Mouse (Mus musculus) hindbrain, postnatal 0 days (tissue): ENCODE data around the gene Tex13c1. TPM values are rescaled to one million over a fixed set of nuclear protein-coding genes. Genes with fewer than 3 reads are reported as not detected.

Source experiments
- ATAC-seq: fragments of 200-750 bp; cut with Nextera tagmentation; 2 replicates; pipeline ENCODE4 v1.8.0; 2017; ENCODE audit warnings: mild to moderate bottlenecking, moderate TSS enrichment, moderate library complexity
- DNase-seq: peaks from one replicate; pipeline ENCODE4 v3.0.0-alpha.2; 2015; ENCODE audit warnings: low spot score
- H3K27ac ChIP-seq: fragments of 300-500 bp; sonication (generic); 2 replicates; pipeline ENCODE4 v1.5.1; 2014; ENCODE audit warnings: mild to moderate bottlenecking
- H3K27me3 ChIP-seq: fragments of 300-500 bp; sonication (generic); 2 replicates; pipeline ENCODE4 v1.6.1; 2014; ENCODE audit warnings: low read length, mixed read lengths; ENCODE audit not compliant: insufficient read depth
- H3K36me3 ChIP-seq: fragments of 300-500 bp; sonication (generic); 2 replicates; pipeline ENCODE4 v1.6.1; 2014; ENCODE audit warnings: low read length, mixed read lengths; ENCODE audit not compliant: insufficient read depth
- H3K4me1 ChIP-seq: fragments of 300-500 bp; sonication (generic); 2 replicates; pipeline ENCODE4 v1.6.1; 2014; ENCODE audit warnings: antibody characterized with exemption, low read length, mixed read lengths; ENCODE audit not compliant: insufficient read depth
- H3K4me2 ChIP-seq: fragments of 300-500 bp; sonication (generic); 2 replicates; pipeline ENCODE4 v1.6.1; 2014; ENCODE audit warnings: low read depth, mild to moderate bottlenecking, low read length, moderate library complexity, mixed read lengths
- H3K4me3 ChIP-seq: fragments of 300-500 bp; sonication (generic); 2 replicates; pipeline ENCODE4 v1.5.1; 2014; ENCODE audit warnings: low read length
- H3K9ac ChIP-seq: fragments of 300-500 bp; sonication (generic); replicated peaks from 2 replicates; pipeline ENCODE4 v1.6.1; 2014; ENCODE audit warnings: mild to moderate bottlenecking, low read length, moderate library complexity, mixed read lengths
- H3K9me3 ChIP-seq: fragments of 300-500 bp; sonication (generic); 2 replicates; pipeline ENCODE4 v1.6.1; 2016; ENCODE audit warnings: low read length, mixed read lengths
- CTCF ChIP-seq: IDR thresholded peaks from 2 replicates; pipeline ENCODE4 v1.5.1; 2016; ENCODE audit warnings: antibody characterized with exemption, control low read depth, low read depth
- WGBS: fragments of 180-500 bp; shearing (Covaris S2); extraction: QIAGEN DNeasy Blood & Tissue Kit; methylation state at CpG from one replicate; pipeline ENCODE4 v1.1.7; 2014; 5-methylcytosine and 5-hydroxymethylcytosine counted together
- polyA plus RNA-seq: library from polyadenylated mRNA; unstranded; fragments of >200 nt; fragmentation: Nextera tagmentation; extraction: Ambion mirVana; gene quantifications from 2 replicates; pipeline ENCODE4 v1.2.1, GENCODE M21; 2015
- total RNA-seq: library from RNA; depleted of rRNA; stranded (reverse); fragments of >200 nt; gene quantifications from 2 replicates; pipeline ENCODE4 v1.2.3, GENCODE M21; 2014; rRNA removed

Tex13c1 gene
- total RNA-seq (not detected in 2 replicates), polyA plus RNA-seq (not detected in 2 replicates)

DNA sequence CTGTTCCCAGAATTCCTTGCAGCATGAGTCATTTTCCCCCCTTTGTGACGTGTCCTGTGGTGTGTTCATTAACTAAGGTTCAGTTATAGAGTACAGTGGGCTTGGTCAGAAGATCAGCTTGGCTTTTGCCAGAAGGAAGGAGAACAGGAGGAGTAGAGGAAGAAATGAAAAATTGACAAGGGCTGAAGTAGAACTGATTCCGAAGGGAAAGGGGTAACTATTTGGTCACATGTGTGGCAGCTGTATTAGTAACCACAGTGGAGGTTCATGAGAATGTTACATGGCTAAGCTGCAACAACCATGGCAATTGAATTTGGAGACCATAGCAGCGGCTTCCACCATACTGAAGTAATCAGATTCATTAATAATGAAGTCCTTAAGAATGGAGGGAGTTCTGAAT, at the start of gene Tex13c1:
Gene Tex13c1, plus strand, starts transcription at position 301 of the 400 bp plus-strand sequence.
- no peak for TF ChIP-seq CTCF
- Histone ChIP-seq H3K9me3 (no peaks in the 10 kb centered on the region), H3K27ac (no peak within 1 kb of the TSS), H3K36me3 (no peaks in the 10 kb centered on the region), H3K4me1 (no peaks in the 10 kb centered on the region), H3K4me2 (no peak within 1 kb of the TSS), H3K9ac (no peak within 1 kb of the TSS), H3K4me3 (no peak within 1 kb of the TSS), H3K27me3 (no peaks in the 10 kb centered on the region)
- DNase-seq, result no peak
- WGBS, result 78% methylated on average over 3 of the region's 3 CpGs
- no peak for ATAC-seq

Other genes with a start within 250 kb of the Tex13c1 start
- 54.4 and 56.4 TPM in 2 replicates for gene Tenm1, start 162.0 kb upstream of the Tex13c1 start, total RNA-seq
- 20.9 and 24.4 TPM in 2 replicates for gene Tenm1, start 162.0 kb upstream of the Tex13c1 start, polyA plus RNA-seq